Mouse (Mus musculus): ENCODE measurements around the gene Izumo3.
"Not testable (repeated sequence)": the region's sequence is repeated elsewhere in the genome, so short reads cannot be mapped to it uniquely, and the experiment has no call there.

Gene Izumo3

GRCm38 (mm10) chr4:92147134-92147533, at the start of gene Izumo3:
Gene Izumo3 (minus strand): TSS chr4:92147234.
- no peak for DNase-seq (ENCODE audit: low read depth)

- DNase-seq (ENCODE audit: low read depth) = not testable (repeated sequence)
Observed at GRCm38 (mm10) chr4:92191649-92192048, 44.6 kb upstream of the Izumo3 start, which contains the start of gene Gm12666. Gene Gm12666 (minus strand): TSS chr4:92191749.

GRCm38 (mm10) chr4:92152646-92153045, 5.6 kb upstream of the Izumo3 start:
- no peak for DNase-seq (ENCODE audit: low read depth)

- no peak for DNase-seq (ENCODE audit: low read depth)
Observed at GRCm38 (mm10) chr4:92111390-92111988, 35.5 kb downstream of the Izumo3 start.

- DNase-seq (ENCODE audit: low read depth) = no peak
Observed at GRCm38 (mm10) chr4:92097386-92097785, 49.6 kb downstream of the Izumo3 start.

- no peak for DNase-seq (ENCODE audit: low read depth)
Observed at GRCm38 (mm10) chr4:92095951-92096350, 51.1 kb downstream of the Izumo3 start.
